Mouse (Mus musculus) frontal cortex, adult 2 months (tissue): ENCODE measurements at regions not wholly inside any gene's neighbourhood (a gene's known extent, or its start where the extent isn't known, plus 50 kb on each side); places are given as distances from the start of the nearest gene placed in this dataset.
A peak's percentile ranks its signal among the peaks of the same experiment; 100 is the strongest.

Experiments
- DNase-seq, 2 experiments: peaks; one replicate each; pipeline ENCODE4 v3.0.0; 2022; ENCODE audit warnings: low spot score in 1 of 2; ENCODE audit errors: extremely low spot score in 1 of 2

- DNase-seq = peak in 1 of 2 experiments; percentile 35
These were observed 1177.4 kb downstream of the Zpld1 start for GRCm38 (mm10) chr16:54120356-54120755.

GRCm38 (mm10) chr16:54098696-54099095 lies 1199.1 kb downstream of the Zpld1 start:
- DNase-seq = no peak

GRCm38 (mm10) chr16:54092206-54092605 lies 1205.6 kb downstream of the Zpld1 start:
- DNase-seq = no peak

- no peak for DNase-seq
These were observed 1206.6 kb downstream of the Zpld1 start for GRCm38 (mm10) chr16:54091061-54091765.

GRCm38 (mm10) chr16:54080518-54080917 lies 1217.3 kb downstream of the Zpld1 start:
- no peak for DNase-seq

GRCm38 (mm10) chr16:54047836-54048235 lies 1250.0 kb downstream of the Zpld1 start:
- DNase-seq = no peak

GRCm38 (mm10) chr16:54041973-54042372 lies 1255.8 kb downstream of the Zpld1 start:
- no peak for DNase-seq

- no peak for DNase-seq
These were observed 1281.5 kb downstream of the Zpld1 start for GRCm38 (mm10) chr16:54016319-54016718.

GRCm38 (mm10) chr16:53973711-53974110 lies 1324.1 kb downstream of the Zpld1 start:
- peak in 1 of 2 experiments; percentile 8 for DNase-seq

- DNase-seq = no peak
These were observed 1341.1 kb downstream of the Zpld1 start for GRCm38 (mm10) chr16:53956646-53957045.

- DNase-seq = no peak
These were observed 1352.5 kb downstream of the Zpld1 start for GRCm38 (mm10) chr16:53945303-53945702.

GRCm38 (mm10) chr16:53915794-53916193 lies 1382.0 kb downstream of the Zpld1 start:
- no peak for DNase-seq

GRCm38 (mm10) chr16:53907125-53907524 lies 1390.7 kb downstream of the Zpld1 start:
- DNase-seq = no peak

GRCm38 (mm10) chr16:53903795-53904194 lies 1394.0 kb downstream of the Zpld1 start:
- DNase-seq = no peak

- DNase-seq = no peak
These were observed 1413.5 kb upstream of the Alcam start for GRCm38 (mm10) chr16:53867342-53867741.

- DNase-seq = no peak
These were observed 1386.8 kb upstream of the Alcam start for GRCm38 (mm10) chr16:53840678-53841077.
